Mouse (Mus musculus) stomach, postnatal 0 days (tissue): Measurements from ENCODE around the gene Rab42.

Experiments
- CTCF ChIP-seq: IDR thresholded peaks from 2 replicates; pipeline ENCODE4 v1.5.1; 2016; ENCODE audit warnings: antibody characterized with exemption, low read depth, mild to moderate bottlenecking, moderate library complexity
- EP300 ChIP-seq: optimal IDR thresholded peaks from 2 replicates; pipeline ENCODE3; 2016; ENCODE audit warnings: antibody characterized with exemption

DNA sequence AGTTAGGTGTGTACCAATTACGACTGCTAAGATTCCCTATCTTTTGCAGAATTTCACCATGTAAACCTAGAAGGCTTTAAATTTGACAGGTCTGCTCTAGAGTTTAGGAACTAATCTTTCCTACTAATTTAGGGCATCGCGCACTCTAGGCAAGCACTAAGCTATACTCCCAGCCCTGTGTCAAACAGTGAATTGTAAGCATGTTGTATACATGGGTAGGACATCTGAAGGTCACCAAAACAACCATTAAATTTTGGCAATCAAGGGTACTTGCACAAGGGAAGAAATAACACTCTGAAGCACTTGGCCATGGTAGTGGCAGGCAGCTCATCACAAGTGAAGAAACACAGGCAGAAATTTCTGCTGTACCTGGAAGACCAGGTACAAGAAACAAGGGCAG, 47.7 kb upstream of the Rab42 start:
- no peak for TF ChIP-seq CTCF
- TF ChIP-seq EP300: no peak
